Mouse (Mus musculus): ENCODE results near the gene Syt8. TPM values are rescaled to one million over a fixed set of nuclear protein-coding genes. Genes with fewer than 3 reads are reported as not detected.

Syt8 gene
- polyA plus RNA-seq, 1 experiment from 2014 or later = not detected

GRCm38 (mm10) chr7:142445324-142445723 lies 10.7 kb downstream of the Syt8 start:
- Histone ChIP-seq H3K9ac (ENCODE audit: low read length) (no peak overlapping the region), H3K27ac (ENCODE audit: low read depth, low read length) (no peak overlapping the region), H3K4me1 (replicated peaks; ENCODE audit: control insufficient read depth, insufficient read depth, low read length) (no peaks in the 10 kb centered on the region), H3K4me2 (ENCODE audit: low read depth, low read length, severe bottlenecking) (no peak overlapping the region), H3K9me3 (ENCODE audit: control insufficient read depth, low read length) (no peaks in the 10 kb centered on the region), H3K36me3 (ENCODE audit: control insufficient read depth, insufficient read depth, low read length) (no peaks in the 10 kb centered on the region), H3K4me3 (ENCODE audit: low read depth, low read length) (no peak overlapping the region), H3K27me3 (ENCODE audit: control insufficient read depth, insufficient read depth, low read length) (no peaks in the 10 kb centered on the region)
- WGBS = 83% methylated on average over 6 of the region's 6 CpGs
- ATAC-seq (replicated peaks; ENCODE audit: low FRiP score) (no peak), DNase-seq (ENCODE audit: low spot score) (no peak)

- H3K27me3 ChIP-seq (ENCODE audit: control insufficient read depth, insufficient read depth, low read length) = no peaks in the 10 kb centered on the region
- no peak overlapping the region for H3K27ac ChIP-seq (ENCODE audit: low read depth, low read length)
- ATAC-seq (replicated peaks; ENCODE audit: low FRiP score) (no peak), DNase-seq (ENCODE audit: low spot score) (peak; percentile 5)
- WGBS = 91% methylated on average over 4 of the region's 4 CpGs
- H3K9me3 ChIP-seq (ENCODE audit: control insufficient read depth, low read length) = no peaks in the 10 kb centered on the region
- H3K4me3 ChIP-seq (ENCODE audit: low read depth, low read length) = no peak overlapping the region
- no peaks in the 10 kb centered on the region for H3K4me1 ChIP-seq (replicated peaks; ENCODE audit: control insufficient read depth, insufficient read depth, low read length)
- H3K36me3 ChIP-seq (ENCODE audit: control insufficient read depth, insufficient read depth, low read length) = no peaks in the 10 kb centered on the region
- no peak overlapping the region for H3K4me2 ChIP-seq (ENCODE audit: low read depth, low read length, severe bottlenecking)
- no peak overlapping the region for H3K9ac ChIP-seq (ENCODE audit: low read length)
Measured at GRCm38 (mm10) chr7:142446264-142446663, 11.6 kb downstream of the Syt8 start.

DNA sequence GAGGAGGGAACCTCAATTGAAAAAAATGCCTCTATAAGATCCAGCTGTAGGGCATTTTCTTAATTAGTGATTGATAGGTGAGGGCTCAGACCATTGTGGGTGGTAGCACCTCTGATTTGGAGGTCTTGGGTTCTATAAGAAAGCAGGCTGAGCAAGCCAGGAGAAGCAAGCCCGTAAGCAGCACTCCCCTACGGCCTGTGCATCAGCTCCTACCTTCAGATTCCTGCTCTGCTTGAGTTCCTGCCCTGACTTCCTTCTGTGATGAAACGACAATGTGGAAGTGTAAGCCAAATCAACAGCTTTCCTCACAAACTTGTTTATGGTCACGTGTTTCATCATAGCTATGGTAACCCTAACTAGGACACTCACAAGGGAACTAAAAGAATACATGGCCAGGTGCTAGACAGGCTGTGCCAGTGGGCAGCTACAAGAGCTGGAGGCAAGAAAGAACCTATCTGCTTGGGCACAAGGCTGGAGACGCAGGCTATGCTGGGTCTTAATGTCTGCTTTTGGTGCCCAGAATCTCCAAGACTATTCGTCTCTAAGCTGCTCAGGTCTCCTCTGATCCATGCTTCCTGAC lies 14.5 kb downstream of the Syt8 start:
- no peak overlapping the region for H3K9ac ChIP-seq (ENCODE audit: low read length)
- H3K4me1 ChIP-seq (replicated peaks; ENCODE audit: control insufficient read depth, insufficient read depth, low read length) = no peaks in the 10 kb centered on the region
- no peaks in the 10 kb centered on the region for H3K36me3 ChIP-seq (ENCODE audit: control insufficient read depth, insufficient read depth, low read length)
- DNase-seq (ENCODE audit: low spot score) = peak; percentile 21
- H3K4me2 ChIP-seq (ENCODE audit: low read depth, low read length, severe bottlenecking) = no peak overlapping the region
- no peaks in the 10 kb centered on the region for H3K27me3 ChIP-seq (ENCODE audit: control insufficient read depth, insufficient read depth, low read length)
- no peak for ATAC-seq (replicated peaks; ENCODE audit: low FRiP score)
- 80% methylated on average over 6 of the region's 6 CpGs for WGBS
- no peak overlapping the region for H3K4me3 ChIP-seq (ENCODE audit: low read depth, low read length)
- no peak overlapping the region for H3K27ac ChIP-seq (ENCODE audit: low read depth, low read length)
- H3K9me3 ChIP-seq (ENCODE audit: control insufficient read depth, low read length) = no peaks in the 10 kb centered on the region

DNA sequence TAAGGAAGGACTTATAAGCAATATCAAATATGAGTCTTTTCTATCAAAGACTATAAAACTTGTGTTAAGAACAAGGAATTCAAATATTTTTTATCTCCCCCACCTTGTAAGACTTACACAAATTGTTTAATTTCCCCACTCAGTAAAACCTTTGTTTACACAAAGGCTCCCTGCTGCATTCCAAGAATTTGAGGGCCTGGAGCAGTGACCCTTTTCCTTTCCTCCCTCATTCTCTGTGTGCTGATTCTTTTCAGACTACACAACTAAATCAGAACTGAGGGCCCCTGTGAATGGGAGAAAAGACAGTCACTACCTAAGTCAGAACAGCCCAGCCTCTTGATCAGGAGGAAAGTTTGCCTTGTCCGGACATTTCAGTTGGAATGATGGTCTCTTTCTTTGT lies 20.1 kb downstream of the Syt8 start:
- no peak overlapping the region for H3K4me3 ChIP-seq (ENCODE audit: low read depth, low read length)
- no peaks in the 10 kb centered on the region for H3K27me3 ChIP-seq (ENCODE audit: control insufficient read depth, insufficient read depth, low read length)
- DNase-seq (ENCODE audit: low spot score) (no peak), ATAC-seq (replicated peaks; ENCODE audit: low FRiP score) (no peak)
- H3K4me2 ChIP-seq (ENCODE audit: low read depth, low read length, severe bottlenecking) = no peak overlapping the region
- peaks cover 2% of the 10 kb centered on the region; the same call in 1 of the 2 replicates for H3K4me1 ChIP-seq (replicated peaks; ENCODE audit: control insufficient read depth, insufficient read depth, low read length)
- H3K36me3 ChIP-seq (ENCODE audit: control insufficient read depth, insufficient read depth, low read length) = no peaks in the 10 kb centered on the region
- 19% methylated on average over 1 of the region's 1 CpGs for WGBS
- H3K9me3 ChIP-seq (ENCODE audit: control insufficient read depth, low read length) = no peaks in the 10 kb centered on the region
- H3K9ac ChIP-seq (ENCODE audit: low read length) = no peak overlapping the region
- no peak overlapping the region; the same call in 1 of the 2 replicates for H3K27ac ChIP-seq (ENCODE audit: low read depth, low read length)

GRCm38 (mm10) chr7:142455251-142455650 lies 20.6 kb downstream of the Syt8 start:
- H3K36me3 ChIP-seq (ENCODE audit: control insufficient read depth, insufficient read depth, low read length) = no peaks in the 10 kb centered on the region
- H3K27me3 ChIP-seq (ENCODE audit: control insufficient read depth, insufficient read depth, low read length) = no peaks in the 10 kb centered on the region
- H3K4me3 ChIP-seq (ENCODE audit: low read depth, low read length) = no peak overlapping the region
- H3K4me1 ChIP-seq (replicated peaks; ENCODE audit: control insufficient read depth, insufficient read depth, low read length) = peaks cover 2% of the 10 kb centered on the region; the same call in 1 of the 2 replicates
- H3K9me3 ChIP-seq (ENCODE audit: control insufficient read depth, low read length) = no peaks in the 10 kb centered on the region
- 63% methylated on average over 2 of the region's 2 CpGs for WGBS
- no peak overlapping the region; the same call in 1 of the 2 replicates for H3K27ac ChIP-seq (ENCODE audit: low read depth, low read length)
- ATAC-seq (replicated peaks; ENCODE audit: low FRiP score) = no peak
- H3K9ac ChIP-seq (ENCODE audit: low read length) = no peak overlapping the region; the same call in 1 of the 2 replicates
- no peak overlapping the region for H3K4me2 ChIP-seq (ENCODE audit: low read depth, low read length, severe bottlenecking)
- DNase-seq (ENCODE audit: low spot score) = peak; percentile 41

DNA sequence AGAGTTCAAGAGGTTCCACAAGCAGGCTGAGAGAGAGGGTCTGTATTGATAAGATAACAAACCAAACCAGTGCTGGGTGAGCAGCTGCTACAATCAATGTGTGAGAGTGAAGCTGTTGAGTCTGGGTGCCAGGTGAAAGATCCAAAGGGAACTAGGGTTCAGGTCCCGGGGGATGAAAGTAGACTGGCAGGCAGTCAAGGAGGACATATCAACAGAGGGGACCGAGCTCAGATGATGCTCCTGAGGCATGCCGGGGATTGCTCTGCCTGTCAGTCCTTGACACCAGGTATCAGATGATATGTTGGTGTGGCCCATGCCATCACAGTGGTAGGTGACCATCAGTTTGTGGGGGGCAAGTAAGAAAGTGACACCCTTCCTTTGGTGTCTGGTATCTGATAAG lies 22.2 kb downstream of the Syt8 start:
- 94% methylated on average over 3 of the region's 3 CpGs for WGBS
- Histone ChIP-seq H3K4me3 (ENCODE audit: low read depth, low read length) (no peak overlapping the region), H3K9me3 (ENCODE audit: control insufficient read depth, low read length) (no peaks in the 10 kb centered on the region), H3K27me3 (ENCODE audit: control insufficient read depth, insufficient read depth, low read length) (no peaks in the 10 kb centered on the region), H3K9ac (ENCODE audit: low read length) (no peak overlapping the region), H3K4me1 (replicated peaks; ENCODE audit: control insufficient read depth, insufficient read depth, low read length) (peaks cover 2% of the 10 kb centered on the region; the same call in 1 of the 2 replicates), H3K27ac (ENCODE audit: low read depth, low read length) (no peak overlapping the region), H3K36me3 (ENCODE audit: control insufficient read depth, insufficient read depth, low read length) (no peaks in the 10 kb centered on the region), H3K4me2 (ENCODE audit: low read depth, low read length, severe bottlenecking) (no peak overlapping the region)
- DNase-seq (ENCODE audit: low spot score) (peak; percentile 45), ATAC-seq (replicated peaks; ENCODE audit: low FRiP score) (no peak)

GRCm38 (mm10) chr7:142457227-142457811 lies 22.7 kb downstream of the Syt8 start:
- H3K9ac ChIP-seq (ENCODE audit: low read length) = no peak overlapping the region
- 21% methylated on average over 3 of the region's 3 CpGs for WGBS
- H3K9me3 ChIP-seq (ENCODE audit: control insufficient read depth, low read length) = no peaks in the 10 kb centered on the region
- DNase-seq (ENCODE audit: low spot score) (peak; percentile 49), ATAC-seq (replicated peaks; ENCODE audit: low FRiP score) (no peak)
- no peaks in the 10 kb centered on the region for H3K27me3 ChIP-seq (ENCODE audit: control insufficient read depth, insufficient read depth, low read length)
- H3K36me3 ChIP-seq (ENCODE audit: control insufficient read depth, insufficient read depth, low read length) = no peaks in the 10 kb centered on the region
- H3K4me1 ChIP-seq (replicated peaks; ENCODE audit: control insufficient read depth, insufficient read depth, low read length) = peaks cover 2% of the 10 kb centered on the region; the same call in 1 of the 2 replicates
- peak overlapping the region; percentile 65; the same call in 1 of the 2 replicates for H3K27ac ChIP-seq (ENCODE audit: low read depth, low read length)
- H3K4me3 ChIP-seq (ENCODE audit: low read depth, low read length) = no peak overlapping the region
- no peak overlapping the region for H3K4me2 ChIP-seq (ENCODE audit: low read depth, low read length, severe bottlenecking)

DNA sequence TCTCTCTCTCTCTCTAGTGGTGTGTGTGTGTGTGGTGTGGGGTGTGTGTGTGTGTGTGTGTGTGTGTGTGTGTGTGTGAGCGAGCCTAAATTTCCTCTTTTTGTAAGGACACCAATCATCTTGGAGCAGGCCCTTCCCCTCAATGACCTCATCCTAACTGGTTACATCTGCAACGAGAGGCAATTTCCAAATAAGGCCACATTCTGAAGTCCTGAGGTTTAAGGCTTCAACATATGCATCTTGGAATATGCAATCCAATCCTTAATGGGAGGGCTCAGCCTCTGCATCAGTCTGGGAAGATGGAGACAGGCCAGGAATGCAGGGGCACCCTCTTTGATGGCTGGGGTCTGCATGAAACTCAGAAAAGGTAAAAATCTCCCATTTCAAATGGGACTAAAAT lies 23.4 kb downstream of the Syt8 start:
- DNase-seq (ENCODE audit: low spot score) = peak; percentile 50
- H3K9me3 ChIP-seq (ENCODE audit: control insufficient read depth, low read length) = no peaks in the 10 kb centered on the region
- peaks cover 2% of the 10 kb centered on the region; the same call in 1 of the 2 replicates for H3K4me1 ChIP-seq (replicated peaks; ENCODE audit: control insufficient read depth, insufficient read depth, low read length)
- ATAC-seq (replicated peaks; ENCODE audit: low FRiP score) = no peak
- peak overlapping the region; percentile 50; the same call in 1 of the 2 replicates for H3K27ac ChIP-seq (ENCODE audit: low read depth, low read length)
- 47% methylated on average over 2 of the region's 2 CpGs for WGBS
- H3K36me3 ChIP-seq (ENCODE audit: control insufficient read depth, insufficient read depth, low read length) = no peaks in the 10 kb centered on the region
- H3K4me3 ChIP-seq (ENCODE audit: low read depth, low read length) = no peak overlapping the region
- no peak overlapping the region for H3K9ac ChIP-seq (ENCODE audit: low read length)
- no peak overlapping the region for H3K4me2 ChIP-seq (ENCODE audit: low read depth, low read length, severe bottlenecking)
- H3K27me3 ChIP-seq (ENCODE audit: control insufficient read depth, insufficient read depth, low read length) = no peaks in the 10 kb centered on the region

Data from forebrain, embryonic 11.5 days (tissue).